ENCODE assay signal across 16 mouse cellular contexts in genomic region chr12:14883136-14883535, GRCm38 (mm10).
"Had no signal": no experiment of that assay in that cellular context is flagged by ENCODE, and none has a peak within 500 bp of the region (broad histone marks: within the 10 kb centered on the region; RNA-seq: fewer than 3 reads in every experiment).

No protein-coding gene starts in this region.

- DNase-seq: heart, postnatal 10 days; heart, postnatal 14 days; heart, postnatal 36 days; heart, postnatal 4 days; kidney, adult 11 months; kidney, adult 18-20 months; kidney, adult 2 months; kidney, adult 8-10 months; kidney, adult 9 months; kidney, postnatal 10 days; kidney, postnatal 14 days; kidney, postnatal 25 days; kidney, postnatal 36 days; kidney, postnatal 4 days; layer of hippocampus, adult 9-11 months; layer of hippocampus, postnatal 36 days had no signal
